Mouse (Mus musculus) kidney, adult 2 months (tissue): ENCODE data around the gene Proser3.

Source experiments
- CTCF ChIP-seq: fragments of 200-500 bp; conservative IDR thresholded peaks from 2 replicates; pipeline ENCODE4 v1.5.1; 2011; ENCODE audit warnings: low read depth, mild to moderate bottlenecking, control low read depth, low read length, moderate library complexity, mixed read lengths; ENCODE audit not compliant: insufficient read depth, insufficient read length
- POLR2A ChIP-seq: fragments of 200-500 bp; IDR thresholded peaks from one replicate; pipeline ENCODE4 v1.6.1; 2011; ENCODE audit warnings: low read depth, low read length, control low read depth

GRCm38 (mm10) chr7:30586455-30587020 lies 34.4 kb upstream of the Proser3 start:
- TF ChIP-seq POLR2A = no peak
- TF ChIP-seq CTCF = no peak
